Mouse (Mus musculus) hematopoietic stem cell, adult 5-6 weeks (primary cell): ENCODE data around the gene Natd1. TPM values are rescaled to one million over a fixed set of nuclear protein-coding genes. Genes with fewer than 3 reads are reported as not detected.

Source experiments
- ATAC-seq, 2 experiments: fragments of 125-278 bp in 1 of 2; replicated peaks in 1 of 2; 2 replicates each; pipeline ENCODE4 v1.8.0; 2016 to 2017; ENCODE audit warnings: inconsistent platforms in 2 of 2, mild to moderate bottlenecking in 2 of 2, moderate number of reproducible peaks in 2 of 2, low read depth in 1 of 2, moderate TSS enrichment in 1 of 2; ENCODE audit not compliant: low FRiP score in 2 of 2, poor library complexity in 2 of 2, severe bottlenecking in 2 of 2, insufficient read depth in 1 of 2, low TSS enrichment in 1 of 2
- total RNA-seq: library from RNA; stranded (forward); fragments of 172-1452, 232-1000 nt; gene quantifications from 2 replicates; pipeline ENCODE4 v1.2.3, GENCODE M21; 2017

The Natd1 gene
- total RNA-seq, 1 experiment from 2014 or later: 2.1 TPM

DNA sequence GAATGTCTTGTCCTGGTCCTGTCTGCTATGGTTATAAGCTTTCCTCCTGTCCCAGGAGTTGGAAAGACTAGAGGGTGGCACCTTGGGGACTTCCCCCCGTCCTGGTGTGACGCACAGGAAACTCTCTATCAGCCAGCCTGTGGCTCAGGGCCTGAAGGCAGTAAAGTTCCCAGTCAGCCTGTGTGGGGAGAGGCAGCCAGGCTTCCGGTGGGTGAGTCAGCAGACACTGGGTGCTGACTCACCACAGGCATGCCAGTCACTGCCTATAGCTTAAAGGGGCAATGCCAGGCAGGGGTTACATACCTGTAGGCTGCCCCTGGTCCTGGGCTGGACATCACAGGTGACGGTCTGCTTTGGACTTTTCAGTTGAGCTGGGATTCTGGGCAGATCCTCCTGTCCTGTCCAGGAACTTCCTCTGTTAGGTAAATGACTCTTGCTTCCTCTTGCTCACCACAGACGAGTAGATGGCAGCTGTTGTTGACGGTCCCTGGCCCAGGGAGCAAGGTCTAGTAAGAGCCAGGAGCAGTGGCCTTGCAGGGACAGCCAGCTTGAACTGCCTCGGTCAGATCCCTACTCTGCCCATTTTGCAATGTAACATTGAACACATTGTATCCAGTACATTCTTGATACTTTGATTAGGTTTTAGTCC is 20.9 kb upstream of the Natd1 start:
- ATAC-seq: peak; percentile 79 to 84

DNA sequence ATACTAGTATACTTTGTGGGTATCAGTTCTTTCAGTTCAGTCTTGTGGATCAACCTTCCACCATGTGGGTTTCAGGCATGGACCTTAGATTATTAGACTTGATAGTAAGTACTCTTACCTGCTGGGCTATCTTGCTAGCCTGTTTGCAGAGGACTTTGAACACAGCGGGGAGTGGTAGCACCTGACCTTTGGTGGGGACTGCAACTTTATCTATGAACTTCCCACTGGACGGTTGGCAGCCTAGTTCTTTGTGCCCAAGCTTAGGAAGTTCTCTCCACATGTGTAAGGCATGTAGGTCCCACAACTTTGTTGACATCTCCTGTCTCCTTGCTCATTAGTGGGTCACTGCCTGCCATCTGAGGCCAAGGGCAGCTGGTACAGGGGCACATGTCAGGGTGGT is 20.2 kb upstream of the Natd1 start:
- no peak for ATAC-seq

DNA sequence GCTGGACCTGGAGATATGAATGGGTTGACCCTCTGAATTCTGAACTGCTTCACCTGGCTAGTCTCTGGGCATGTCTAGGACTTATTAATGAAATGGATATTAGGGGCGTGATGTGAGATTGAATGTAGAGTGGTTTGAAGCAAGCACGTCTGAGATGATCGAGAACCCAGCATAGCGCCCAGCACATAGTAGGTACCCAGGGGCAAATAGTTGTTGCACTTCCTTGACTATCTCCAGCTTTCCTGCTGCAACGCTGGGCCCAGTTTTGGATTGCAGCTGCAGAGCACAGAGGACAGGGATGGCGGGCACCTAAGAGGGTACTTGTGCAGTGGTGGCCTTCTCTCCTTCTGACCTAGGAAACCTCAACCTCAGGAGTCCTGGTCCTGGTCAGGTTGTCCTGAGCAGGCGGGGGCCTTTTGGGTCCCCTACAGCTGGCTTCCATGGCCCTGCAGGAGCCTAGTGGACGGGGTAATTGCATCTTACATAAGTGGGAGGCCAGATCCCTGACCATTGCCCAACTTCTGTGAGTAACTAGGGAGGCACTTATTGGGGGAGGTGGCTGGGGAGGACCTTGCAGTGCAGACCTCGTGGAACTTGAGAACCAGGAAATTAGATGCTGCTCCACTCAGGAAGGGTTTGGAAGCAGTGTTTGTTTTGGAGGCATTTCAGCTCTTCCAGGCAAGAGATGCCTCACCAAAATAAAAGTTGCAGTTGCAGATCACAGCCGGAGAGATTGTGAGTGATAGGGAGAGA is 18.8 kb upstream of the Natd1 start:
- ATAC-seq: no peak

DNA sequence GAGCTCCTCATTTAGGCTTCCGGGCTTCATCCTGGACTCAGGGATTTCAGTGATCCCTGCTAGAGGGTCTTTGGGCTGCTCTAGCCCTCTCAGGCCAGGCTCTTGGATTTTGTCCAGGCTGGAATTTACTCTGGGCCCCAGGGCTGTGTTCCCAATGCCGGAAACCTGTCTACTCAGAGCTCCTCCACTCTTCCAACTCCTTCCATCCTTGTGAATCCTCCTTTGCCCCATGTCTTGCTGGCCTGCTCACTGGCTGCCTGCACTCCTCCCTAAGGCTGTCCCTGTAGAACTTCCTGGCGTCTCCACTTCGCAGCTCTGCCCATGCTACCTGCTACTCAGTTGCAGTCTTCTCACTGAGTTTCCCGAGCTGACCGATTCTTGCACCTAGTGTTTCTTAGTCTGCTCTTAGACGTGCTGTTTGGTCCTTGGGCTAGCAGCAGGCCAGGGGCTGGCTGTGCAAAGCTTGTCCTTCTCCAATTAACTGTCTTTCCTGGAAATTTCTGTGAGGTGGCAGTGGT is 18.0 kb upstream of the Natd1 start:
- ATAC-seq: no peak

DNA sequence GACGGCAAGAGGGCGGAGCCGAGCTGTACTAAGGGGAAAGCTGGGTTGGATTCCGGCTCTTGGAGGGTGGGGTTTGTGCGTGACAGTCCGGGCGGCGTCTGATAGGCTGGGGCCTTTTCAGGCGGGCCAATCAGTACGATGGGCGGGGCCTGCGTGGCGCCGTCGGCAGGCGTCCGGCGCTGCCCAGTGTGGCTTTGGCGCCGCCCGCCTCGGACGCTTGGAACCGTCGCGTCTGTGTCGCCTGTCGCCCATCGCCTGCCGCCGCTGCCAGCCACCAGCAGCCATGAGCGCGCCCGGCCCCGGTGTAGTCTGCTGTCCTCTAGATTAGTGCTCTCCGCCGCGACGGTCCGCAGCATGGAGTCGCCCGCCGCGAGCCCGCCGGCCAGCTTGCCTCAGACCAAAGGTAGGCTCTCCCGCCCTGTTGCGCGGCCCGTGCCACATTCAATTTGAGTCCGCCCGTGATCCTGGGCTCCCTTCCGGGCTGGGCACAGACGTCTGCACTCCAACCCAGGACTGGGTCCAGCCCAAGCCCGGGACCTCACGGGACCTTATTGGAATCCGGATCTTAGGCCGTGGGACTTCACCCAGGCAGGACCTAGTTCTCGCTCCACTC is 17.4 kb upstream of the Natd1 start, which contains the start of gene Map2k3:
Gene Map2k3, plus strand, starts transcription at position 165 of the 613 bp plus-strand sequence.
- ATAC-seq: peak; percentile 77 to 78

DNA sequence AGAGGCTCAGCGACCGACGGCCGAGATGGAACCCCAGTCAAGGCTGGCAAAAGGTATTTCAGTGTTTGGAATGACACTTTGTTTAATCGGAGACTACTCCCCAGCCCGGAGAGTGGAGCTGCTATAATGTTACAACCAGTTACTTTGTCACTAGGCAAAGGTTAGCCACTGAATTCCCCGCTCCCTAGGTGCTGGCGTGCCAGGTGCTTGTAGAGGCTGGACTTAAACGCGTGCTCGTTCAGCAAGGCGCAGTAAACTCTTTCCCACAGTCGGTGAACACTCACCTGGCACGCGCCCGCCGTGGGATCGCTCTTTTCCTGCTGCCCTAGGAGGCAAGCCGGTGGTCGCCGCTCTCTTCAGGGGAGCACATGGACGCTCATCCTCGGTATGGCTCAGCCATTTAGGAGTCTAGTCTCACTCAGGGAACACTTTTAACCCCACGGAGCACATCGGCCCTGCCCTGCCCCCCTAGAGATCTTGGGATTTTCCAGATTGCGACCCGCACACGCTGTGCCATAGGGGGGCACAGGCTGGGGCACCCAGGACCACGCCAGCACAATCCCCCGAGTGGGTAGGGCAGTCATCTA is 16.8 kb upstream of the Natd1 start:
- ATAC-seq: no peak; a peak in 1 of 4 replicates

DNA sequence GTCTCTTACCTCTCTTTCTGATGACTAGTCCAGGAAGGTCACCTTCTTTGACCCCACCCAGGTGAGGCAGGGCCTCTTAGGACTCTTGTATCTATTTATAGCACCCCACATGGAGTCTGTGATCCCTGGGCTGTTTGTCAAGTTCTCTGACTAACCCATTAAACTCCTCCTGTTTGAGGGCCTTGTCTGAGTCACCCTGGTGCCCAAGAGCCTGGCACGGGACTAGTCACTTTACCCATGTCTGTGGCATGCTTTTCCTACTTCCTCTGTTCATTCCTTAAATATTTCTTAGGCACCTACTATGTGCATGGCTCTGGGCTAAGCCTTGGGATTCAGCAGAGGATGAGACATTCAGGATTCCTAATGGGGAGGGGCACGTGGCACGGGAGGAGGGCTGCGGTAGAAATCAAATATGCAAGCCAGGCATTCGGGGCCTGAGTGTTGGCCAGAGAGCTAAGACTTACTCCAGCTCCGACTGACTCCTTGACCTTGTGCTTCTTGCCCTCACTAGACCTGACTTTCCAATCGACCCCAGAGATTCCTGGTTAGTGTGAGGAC is 16.3 kb upstream of the Natd1 start:
- ATAC-seq: no peak

DNA sequence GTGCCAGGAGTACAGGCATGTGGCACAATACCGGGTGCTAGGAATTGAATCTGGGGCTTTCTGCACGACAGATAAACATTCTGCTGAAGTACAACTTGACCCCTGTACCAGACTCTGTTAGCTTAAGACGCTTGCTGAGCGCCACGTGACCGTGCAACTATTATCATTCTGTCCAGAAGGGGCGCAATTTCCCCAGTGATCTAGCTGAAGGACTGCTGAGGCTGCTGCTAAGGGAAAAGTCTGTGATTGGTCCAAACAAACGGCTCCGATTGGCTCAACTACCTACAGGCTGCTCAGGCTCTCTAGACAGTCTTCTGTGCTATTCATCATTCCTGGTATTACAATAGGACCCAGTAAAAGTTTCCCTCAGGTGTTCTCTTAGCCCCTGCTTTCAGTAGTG is 12.7 kb upstream of the Natd1 start:
- ATAC-seq: peak; percentile 67 to 71

DNA sequence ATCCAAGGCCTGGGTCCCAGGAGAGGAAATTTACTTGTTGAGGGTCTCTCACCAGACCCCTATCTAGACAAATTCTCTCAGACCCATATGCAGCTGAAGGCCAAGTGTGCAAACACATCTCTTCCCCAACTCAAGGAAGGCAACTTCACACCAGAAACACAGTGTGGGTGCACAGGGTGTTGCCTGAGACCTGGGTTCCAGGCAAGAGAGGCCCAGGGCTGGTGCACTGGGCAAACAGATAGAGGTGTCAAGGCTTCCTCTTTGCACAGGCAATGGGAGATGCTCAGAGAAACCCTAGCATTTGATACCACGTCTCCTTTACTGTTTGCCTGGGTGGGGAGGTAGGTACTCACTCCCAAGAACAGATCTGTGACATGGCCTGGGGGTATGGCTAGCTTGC is 10.4 kb upstream of the Natd1 start:
- ATAC-seq: no peak

DNA sequence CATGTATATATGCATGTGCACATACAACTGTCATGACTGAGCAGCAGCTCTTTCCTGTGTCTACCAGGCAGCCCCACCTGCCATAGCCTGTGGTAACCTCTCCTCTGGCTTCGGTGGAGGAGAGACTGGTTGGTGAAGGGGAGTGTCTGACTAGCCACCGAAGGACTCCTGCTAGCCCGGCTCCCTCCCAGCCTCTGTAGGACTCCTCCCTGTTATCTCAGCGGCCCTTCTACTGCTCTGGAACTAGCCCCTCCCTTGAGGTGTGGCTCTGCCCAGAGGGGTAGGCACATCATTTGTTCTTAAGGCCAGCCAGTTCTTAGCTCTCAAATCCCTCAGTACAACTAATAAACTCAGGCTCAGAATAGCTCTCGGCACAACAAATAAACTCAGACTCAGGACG is 9.9 kb upstream of the Natd1 start:
- no peak; a peak in 1 of 4 replicates for ATAC-seq

DNA sequence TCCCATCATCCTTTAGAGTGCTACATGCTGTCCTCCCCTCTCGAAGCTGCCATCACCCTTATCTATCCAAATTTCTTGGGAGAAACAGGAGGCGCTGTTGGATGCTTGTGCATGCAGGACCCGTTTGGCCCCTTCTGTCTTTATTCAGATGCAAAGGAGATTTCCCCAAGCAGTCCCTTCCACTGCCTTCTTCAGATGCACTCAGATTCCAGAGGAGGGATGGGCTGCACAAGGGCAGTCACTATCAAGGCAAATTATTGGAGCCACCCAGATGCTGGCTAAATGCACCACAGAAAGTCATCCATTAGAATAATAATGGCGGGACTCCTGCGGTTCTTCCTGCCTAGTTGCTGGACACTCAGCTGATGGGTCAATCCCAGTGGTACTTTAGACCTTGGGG is 8.4 kb upstream of the Natd1 start:
- ATAC-seq: no peak

DNA sequence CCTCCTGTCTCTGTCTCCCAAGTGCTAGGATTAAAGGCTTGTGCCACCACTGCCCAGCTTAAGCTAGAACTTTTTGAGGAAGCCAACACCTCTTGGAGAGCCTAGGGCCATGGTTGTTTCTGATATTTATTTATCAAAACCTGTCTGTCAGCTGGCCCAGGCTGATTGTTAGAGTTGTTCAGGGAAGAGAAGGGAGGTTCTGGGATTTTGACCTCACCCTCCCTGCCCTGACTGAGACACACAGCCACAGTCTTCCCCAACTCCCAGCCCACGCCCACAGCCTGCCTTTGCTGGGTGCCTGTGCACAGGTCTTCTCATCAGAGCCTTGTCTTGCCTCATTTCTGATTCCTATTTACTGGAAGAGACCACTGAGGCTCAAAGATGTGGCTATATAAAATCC is 7.6 kb upstream of the Natd1 start:
- ATAC-seq: no peak

DNA sequence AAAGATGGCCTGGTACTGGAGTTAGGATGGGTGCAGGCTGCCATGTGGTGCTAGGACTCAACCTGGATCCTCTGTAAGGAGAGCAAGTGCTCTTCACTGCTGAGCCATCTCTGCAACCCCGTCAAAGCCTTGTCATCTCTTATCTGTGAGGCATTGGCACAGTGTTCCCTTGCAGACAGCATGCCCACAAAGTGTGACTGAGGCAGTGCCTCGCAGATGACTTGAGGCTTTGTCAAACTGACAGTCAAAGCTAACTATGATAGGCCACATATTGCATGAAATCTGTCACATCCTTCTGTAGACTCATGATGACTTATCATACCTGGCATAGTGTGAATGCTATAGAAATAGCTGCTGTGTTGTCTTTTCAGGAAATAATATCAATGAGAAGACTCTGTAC is 5.5 kb upstream of the Natd1 start:
- ATAC-seq: no peak

DNA sequence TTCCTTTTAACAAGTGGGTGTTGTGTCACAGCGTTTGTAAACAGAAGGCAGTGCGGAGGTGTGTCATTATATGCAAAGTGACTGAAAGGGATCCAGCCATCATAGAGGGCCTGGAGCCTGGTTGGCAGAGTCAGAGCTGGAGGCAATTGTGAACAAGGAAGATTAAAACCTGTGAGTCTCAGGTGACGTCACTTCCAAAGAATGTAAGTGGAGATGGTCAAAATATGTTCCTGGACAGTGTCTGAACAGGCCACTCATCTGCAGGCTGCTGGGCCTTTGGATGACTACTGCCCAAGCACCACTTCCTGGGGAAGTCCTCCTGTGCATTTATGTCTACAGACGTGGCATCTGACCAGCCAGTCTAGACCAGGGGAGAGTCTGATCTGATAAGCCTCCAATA is 651 bp upstream of the Natd1 start:
- no peak for ATAC-seq

DNA sequence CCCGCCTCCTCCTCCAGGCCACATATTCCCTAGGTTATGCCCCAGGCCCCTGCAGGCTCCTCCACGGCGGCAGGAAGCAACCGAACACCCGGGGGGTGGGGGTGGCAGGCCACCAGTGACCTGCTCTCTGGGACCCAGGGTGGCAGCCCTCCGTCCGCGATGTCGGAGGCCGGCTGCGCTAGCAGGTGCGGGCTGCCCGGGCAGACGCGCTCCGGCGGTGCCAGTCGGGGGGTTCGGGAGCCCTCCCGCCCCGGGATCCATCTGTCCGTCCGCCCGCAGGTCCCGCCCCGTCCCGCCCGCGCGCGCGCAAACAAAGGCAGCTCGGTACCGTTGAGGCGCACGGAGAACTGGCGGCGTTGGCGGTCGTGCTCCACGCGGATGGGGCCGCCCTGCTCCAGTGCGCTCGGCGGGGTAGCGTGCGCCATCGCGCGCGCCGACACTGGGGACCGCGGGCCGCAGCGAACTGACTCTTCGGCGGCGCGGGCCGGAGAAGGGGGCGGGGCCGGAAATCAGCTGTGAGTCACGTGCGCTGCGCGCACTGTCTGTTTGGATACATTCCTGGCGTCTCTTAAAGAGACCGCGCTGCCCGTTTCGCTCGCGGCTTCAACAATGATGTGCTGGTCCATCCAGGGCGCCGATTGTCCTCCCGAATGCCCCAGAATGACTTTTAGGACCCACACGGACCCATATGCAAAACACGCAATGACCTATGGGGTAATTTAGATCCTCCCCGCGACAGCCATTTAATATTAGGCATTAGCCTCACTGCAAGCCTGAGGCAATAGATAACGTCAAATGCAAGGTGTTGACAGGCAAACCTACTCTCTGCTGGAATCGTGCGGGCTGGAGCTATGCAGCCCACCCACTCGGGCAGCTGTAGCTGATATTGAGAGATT is 1.0 kb downstream of the Natd1 start:
- peak; percentile 84 to 86 for ATAC-seq

DNA sequence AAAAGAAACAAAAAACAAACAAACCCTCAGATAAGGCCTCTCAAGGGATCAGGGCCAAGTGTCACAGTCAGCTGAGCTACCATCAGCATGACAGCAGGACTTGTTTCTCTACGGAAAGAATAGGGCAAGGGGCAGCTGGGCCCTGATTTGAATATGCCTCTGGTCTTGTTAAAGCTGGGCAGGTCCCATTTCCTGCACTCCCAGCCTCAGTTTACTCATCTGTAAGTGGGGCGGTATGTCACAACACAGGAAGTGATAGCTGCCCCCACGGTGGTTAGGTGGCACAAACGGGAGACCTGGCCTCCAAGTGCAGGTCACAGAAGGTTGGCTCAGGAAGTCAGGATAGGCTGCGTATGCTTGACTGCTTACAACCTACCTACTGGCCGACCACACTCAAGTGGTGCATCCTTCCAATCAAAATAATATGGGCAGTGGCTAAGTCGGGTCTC is 2.0 kb downstream of the Natd1 start:
- ATAC-seq: no peak

DNA sequence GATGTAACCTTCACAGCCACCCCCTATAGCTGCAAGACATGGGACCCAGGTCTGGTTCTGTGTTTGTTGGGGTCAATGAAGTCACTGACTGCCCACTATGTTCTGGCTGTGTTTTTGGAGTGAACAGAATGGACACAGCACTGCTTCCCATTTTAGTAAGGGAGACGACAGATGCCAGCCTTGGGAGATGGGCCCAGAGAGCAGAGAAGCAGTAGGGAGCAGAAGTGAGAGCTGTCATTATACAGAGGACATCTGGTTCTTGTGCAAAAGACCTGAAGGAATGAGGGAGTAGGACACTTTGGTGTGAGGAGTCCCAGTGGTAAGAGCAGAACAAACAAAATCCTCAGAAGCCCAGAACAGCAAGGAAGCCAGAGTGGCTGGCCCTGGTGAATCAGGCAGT is 4.9 kb downstream of the Natd1 start:
- ATAC-seq: no peak
